Mouse (Mus musculus) C2C12 (cell line): ENCODE data around the gene Tpo. TPM values are rescaled to one million over a fixed set of nuclear protein-coding genes. Genes with fewer than 3 reads are reported as not detected.

Experiments
- H3K27me3 ChIP-seq: one replicate; pipeline ENCODE4 v1.6.1; 2011; ENCODE audit not compliant: control insufficient read depth, insufficient read depth, insufficient read length
- H3K36me3 ChIP-seq: one replicate; pipeline ENCODE4 v1.6.1; 2011; ENCODE audit not compliant: control insufficient read depth, insufficient read depth
- H3K4me3 ChIP-seq: one replicate; pipeline ENCODE4 v1.5.1; 2011; ENCODE audit warnings: mild to moderate bottlenecking, control low read depth; ENCODE audit not compliant: poor library complexity, insufficient read depth, severe bottlenecking
- H3K79me2 ChIP-seq: one replicate; pipeline ENCODE4 v1.6.1; 2011; ENCODE audit not compliant: control insufficient read depth, insufficient read depth
- H3K79me3 ChIP-seq: one replicate; pipeline ENCODE4 v1.6.1; 2011; ENCODE audit warnings: low read depth, control low read depth
- H3ac ChIP-seq: one replicate; pipeline ENCODE3; 2011; ENCODE audit warnings: low read depth; ENCODE audit not compliant: control insufficient read depth, insufficient read length
- MAX ChIP-seq: IDR thresholded peaks from one replicate; pipeline ENCODE4 v1.6.1; 2011; ENCODE audit warnings: mild to moderate bottlenecking, control low read depth
- MYOD1 ChIP-seq: IDR thresholded peaks from one replicate; pipeline ENCODE4 v1.6.1; 2011; ENCODE audit warnings: low read depth; ENCODE audit not compliant: control insufficient read depth, insufficient read length
- polyA plus RNA-seq: library from polyadenylated mRNA; unstranded; fragments of >200 nt; fragmentation: generic; extraction: Trizol; gene quantifications from one replicate; pipeline ENCODE4 v1.2.1, GENCODE M21; 2012; ENCODE audit warnings: missing spikeins

Gene Tpo
- polyA plus RNA-seq, 1 experiment, result not detected

DNA sequence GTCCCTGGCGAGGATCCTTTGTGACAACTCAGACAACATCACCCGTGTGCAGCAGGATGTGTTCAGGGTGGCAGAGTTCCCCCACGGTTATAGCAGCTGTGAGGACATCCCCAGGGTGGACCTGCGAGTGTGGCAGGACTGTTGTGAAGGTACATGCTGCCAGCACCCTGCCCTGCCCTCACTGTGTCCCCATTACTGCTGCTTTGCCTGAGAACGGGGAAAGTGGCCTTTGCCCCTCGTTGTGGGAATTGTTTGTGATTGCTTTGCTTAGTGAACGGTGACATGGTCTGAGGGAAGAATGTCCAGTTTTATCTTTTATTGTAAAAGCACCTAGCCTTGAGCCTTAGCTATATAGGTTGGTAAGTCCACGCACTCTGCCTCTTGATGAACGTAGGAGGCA is 125.8 kb downstream of the Tpo start:
- H3K27me3 ChIP-seq, result no peaks in the 10 kb centered on the region
- H3K4me3 ChIP-seq, result no peak overlapping the region
- H3K79me2 ChIP-seq, result peaks cover 10% of the 10 kb centered on the region
- H3K79me3 ChIP-seq, result peaks cover 6% of the 10 kb centered on the region
- H3K36me3 ChIP-seq, result peaks cover 64% of the 10 kb centered on the region
- peak; percentile 37 for TF ChIP-seq MAX
- TF ChIP-seq MYOD1, result no peak
- H3ac ChIP-seq, result no peak overlapping the region

Other genes with a start within 250 kb of the Tpo start
- 22.8 TPM for gene Pxdn, start 195.0 kb downstream of the Tpo start, polyA plus RNA-seq
- gene Sntg2, start 240.8 kb upstream of the Tpo start, polyA plus RNA-seq, result not detected